Mouse (Mus musculus) cerebellum, adult (tissue): ENCODE results near the gene Mybpc2.

Experiments used
- ATAC-seq: cut with Nextera tagmentation; 2 replicates; pipeline ENCODE4 v1.9.2; 2017; ENCODE audit warnings: mild to moderate bottlenecking, moderate library complexity, mixed read lengths; ENCODE audit not compliant: insufficient number of reproducible peaks, low FRiP score, low TSS enrichment

Mybpc2 gene

DNA sequence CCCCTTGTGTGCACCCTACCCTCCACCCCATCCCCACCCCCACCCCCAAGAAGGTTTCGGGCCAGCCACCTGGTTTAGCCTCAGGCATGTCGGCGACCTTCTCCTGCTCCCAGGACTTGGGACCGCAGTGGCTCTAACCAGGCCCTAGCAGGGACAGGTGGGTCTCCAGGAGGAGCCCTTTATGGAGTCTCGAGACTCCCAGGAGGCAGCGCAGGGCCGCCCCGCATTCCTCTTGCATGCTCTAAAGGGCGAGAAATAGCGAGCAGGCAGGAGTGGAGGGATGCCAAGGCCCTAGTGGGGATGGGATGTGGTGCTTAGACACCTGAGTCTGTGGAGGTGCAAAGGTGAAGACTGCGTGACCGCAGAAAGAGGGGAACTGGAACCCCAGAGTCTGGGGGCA is at the start of gene Mybpc2:
Gene Mybpc2 (minus strand): TSS at position 155 of the 400 bp plus-strand sequence.
- ATAC-seq: no peak

DNA sequence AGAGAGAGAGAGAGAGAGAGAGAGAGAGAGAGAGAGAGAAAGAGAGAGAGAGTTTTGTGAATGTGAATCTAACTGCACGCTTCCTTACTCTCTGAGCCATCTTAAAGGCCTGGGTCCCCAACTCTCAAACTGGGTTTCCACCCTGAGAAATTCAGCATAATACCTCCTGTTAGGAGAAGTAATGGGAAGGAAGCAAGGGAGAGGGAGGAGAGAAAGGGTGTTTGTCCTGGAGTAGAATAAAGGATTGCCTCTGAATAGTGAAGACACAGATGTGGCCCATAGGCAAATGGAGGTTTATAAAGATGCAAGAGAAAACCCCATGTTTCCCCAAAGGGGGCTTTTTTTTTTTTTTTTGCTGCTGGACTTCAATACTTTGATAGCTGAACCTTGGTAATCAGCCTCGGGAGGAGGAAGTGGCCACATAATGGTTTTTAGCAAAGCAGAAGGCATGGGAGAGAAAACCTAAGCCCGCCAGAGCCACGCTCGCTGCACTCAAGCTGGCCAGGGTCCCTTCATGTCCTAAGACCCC is 48.6 kb upstream of the Mybpc2 start:
- ATAC-seq: no peak

DNA sequence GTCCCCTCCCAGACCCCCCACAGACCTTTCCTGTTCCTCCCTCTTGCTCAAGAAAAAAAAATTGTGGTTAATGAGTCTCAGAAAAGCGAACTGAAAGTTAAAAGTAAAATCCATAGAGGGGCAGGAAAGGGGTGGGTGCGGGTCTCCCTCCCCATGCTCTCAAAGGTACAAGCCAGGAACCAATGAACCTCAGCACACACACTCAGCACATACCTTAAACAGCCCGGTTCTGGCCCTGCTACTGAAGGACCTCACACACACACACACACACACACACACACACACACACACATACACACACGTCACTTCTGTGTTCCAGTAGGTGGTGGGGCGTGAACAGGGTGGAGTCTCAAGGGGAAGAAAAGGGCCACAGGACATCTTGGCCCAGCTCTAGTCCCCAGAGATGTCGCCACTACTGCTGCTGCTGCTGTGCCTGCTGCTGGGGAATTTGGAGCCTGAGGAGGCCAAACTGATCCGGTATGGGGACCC is 47.8 kb upstream of the Mybpc2 start, which contains the start of gene Napsa:
Gene Napsa (plus strand): TSS at position 168 of the 489 bp plus-strand sequence.
- no peak for ATAC-seq

DNA sequence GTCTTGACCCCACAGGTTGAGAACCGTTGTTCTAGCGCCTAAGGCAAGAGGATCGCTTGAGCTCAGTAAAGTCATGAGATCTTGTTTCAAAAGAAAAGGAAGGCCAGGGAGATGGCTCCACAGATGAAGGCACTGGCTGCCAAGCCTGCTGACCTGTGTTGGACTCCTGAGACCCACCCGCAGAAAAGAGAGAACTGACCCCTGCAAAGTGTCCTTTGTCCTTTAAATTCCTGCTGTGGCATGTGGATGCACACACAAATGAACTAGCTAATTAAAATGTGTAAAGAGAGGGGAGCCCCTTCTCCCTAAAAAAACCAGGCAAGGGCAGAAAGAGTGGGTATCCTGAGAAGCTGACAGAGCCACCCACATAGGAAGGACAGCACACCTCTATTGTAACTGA is 47.4 kb upstream of the Mybpc2 start:
- no peak for ATAC-seq

DNA sequence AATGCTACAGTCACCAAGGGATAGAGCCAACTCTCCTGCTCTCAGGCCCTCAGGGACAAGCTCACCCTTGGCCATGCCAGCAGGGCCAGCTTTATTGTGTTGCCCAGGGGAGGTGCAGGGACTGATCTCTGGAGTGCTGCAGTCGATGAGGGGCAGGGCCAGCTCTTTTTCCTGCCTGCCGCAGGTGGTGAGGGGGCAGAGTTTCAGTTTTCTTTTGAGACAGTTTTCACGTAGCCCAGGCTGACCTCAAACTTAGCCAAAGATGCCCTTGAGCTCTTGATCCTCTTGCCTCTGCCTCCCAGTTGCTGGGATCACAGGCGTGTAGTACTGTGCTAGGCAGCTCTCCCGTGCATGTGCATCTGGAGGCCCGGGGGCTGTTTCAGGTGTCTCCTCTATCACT is 46.5 kb upstream of the Mybpc2 start:
- no peak for ATAC-seq

DNA sequence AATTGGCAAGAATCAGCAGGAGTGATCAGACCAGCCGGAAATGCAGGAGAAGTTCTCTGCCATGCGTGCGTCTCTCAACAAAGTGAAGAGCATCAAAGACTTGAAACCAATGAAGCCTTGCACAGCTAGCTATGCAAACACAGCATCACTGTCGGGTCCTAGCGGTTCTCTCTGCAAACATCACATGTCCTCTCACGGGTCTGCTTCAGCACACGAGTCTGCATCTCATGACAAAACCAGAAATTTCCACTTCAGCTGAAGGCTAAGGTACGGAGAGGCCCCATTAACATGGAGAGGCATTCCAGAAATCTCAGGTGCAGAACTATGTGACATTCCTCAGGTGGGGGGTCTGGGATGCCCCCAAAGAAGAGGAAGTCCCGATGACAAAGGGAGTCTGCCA is 44.3 kb upstream of the Mybpc2 start:
- no peak for ATAC-seq

DNA sequence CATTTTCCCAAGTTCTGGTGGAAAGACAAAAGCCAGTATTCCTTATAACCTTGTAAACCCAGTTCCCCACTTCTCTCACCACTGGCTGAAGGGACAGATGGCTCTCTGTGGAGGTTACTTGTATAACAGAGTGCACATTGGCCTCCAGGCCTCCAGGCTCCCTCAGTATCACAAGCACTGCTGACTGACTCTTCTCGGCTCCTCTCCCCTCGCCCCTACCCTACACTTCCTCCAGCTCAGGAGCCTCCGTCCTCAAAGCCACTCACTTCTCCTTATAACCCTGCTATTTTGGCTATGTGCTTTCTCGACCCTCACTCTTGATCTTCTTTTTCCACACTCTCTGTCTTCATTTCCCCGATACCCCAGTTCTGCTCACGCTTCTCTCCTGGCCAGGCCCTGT is 41.0 kb upstream of the Mybpc2 start:
- ATAC-seq: no peak

DNA sequence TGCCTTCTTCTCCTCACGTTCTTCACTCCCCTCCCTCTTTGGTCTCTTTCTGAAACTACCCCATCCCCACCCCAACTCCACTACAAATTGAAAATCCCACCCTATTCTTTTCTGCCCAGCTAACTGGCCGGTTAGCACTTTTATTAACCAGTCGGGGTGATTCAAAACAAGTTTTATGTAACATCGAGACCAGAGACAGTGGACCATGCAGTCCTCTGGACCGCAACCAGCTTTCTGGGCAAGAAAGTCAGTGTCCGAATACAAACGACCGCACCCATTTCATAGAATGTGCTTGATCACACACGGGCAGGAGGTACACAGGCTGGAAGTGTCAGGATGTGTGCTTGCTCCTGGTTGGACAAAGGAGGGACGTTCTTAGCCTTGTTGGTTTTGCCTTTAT is 40.0 kb upstream of the Mybpc2 start:
- ATAC-seq: no peak

DNA sequence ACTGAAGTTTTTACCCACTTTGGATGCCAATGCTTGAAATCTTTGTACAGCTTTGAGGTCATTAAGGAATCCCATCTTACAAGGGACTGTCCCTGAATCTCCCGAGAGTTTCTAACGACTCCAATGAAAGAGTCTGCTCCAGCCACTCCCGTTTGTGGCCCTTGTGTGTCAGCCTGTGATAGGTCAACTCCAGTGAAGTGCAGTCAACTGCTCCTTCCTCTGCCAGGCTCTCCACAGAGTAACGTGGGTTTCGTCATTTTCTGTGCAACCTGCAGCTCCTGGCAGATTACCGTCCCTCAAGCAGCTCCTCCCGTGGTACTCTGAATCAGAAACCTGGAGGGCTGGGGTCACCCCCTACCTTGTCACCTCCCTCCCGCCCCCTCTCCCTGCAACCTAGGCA is 38.8 kb upstream of the Mybpc2 start:
- ATAC-seq: no peak

DNA sequence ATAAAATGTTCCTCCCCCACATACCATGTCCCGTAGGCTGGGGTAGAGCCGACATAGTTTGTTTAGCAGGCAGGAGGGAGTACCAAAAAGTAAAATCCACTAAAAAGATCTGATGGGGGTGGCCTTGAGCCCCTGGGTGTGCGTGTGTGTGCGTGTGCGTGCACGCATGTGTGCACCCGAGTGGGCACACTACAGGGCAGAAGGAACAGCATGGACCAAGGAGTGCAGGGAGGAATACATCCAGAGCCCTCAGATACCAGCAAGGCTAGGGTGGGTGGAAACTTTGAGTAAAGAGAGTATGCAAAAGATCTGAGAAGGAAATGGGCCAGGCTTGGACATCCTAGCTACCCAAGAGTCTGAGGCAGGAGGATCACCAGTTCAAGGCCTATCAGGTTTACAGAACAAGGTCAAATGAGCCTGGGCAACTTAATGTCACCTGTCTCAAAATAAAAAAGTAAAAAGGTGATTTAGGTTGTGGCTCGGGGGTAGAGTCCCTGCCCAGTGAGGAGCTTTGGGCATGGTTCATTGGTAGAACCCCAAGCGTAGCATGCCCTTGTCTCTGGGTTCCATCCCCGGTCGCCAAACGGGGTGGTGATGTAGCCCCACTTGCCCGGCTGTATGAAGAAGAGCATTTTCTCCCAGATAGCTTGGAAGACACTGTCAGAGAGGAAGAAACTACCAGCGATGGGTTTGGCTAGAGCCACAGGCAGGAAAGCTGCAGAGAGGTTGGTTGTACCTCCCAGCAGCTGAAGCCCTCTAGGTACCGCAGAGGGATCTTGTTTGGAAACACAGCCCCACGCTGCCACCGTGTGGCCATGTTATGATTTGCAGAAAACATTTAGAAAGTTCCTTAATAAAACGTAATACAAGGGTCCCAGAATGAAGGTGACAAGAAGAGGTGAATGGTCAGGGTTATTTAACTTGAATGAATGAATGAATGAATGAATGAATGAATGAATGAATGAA is 36.3 kb upstream of the Mybpc2 start:
- ATAC-seq: no peak; the same call in 1 of the 2 replicates

DNA sequence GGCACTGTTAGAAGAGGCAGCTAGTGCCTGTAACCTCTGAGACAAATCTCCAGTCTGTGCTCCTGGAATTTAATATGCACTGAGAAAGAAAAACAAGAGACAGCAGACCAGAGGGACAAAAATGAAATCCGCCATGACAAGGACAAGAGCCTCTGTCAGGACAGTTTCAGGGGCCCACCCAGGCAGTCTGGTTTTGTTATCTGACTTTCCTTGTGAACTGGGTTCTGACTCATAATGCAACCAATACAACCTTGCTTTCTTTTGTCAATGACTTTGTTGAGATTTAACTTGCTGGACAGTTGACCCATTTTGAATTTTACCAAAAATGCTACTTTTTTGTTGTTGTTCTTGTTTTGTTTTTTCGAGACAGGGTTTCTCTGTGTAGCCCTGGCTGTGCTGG is 33.2 kb upstream of the Mybpc2 start:
- no peak for ATAC-seq

DNA sequence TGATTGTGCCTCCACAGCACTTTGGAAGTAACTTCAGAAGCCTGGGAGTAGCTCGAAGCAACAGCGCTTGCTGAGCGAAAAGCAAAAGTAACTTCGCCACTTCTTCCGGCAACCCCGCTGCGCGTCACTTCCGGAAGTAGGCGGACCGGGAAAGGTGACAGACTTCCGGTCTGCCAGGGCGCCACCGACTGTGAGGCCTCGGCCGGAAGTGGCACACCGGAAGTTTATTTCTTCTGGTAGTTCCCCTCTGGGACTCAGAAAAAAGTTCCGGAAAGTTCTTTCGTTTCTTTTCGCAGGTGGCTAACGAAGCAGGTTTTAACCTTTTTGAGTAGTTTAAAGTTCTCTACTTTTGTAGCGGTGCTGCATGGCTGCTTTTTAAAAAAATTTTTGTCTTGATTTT is 29.4 kb upstream of the Mybpc2 start, which contains the start of gene Nr1h2:
Gene Nr1h2 (minus strand): TSS at position 126 of the 400 bp plus-strand sequence.
- ATAC-seq: peak; percentile 63; the same call in 1 of the 2 replicates

DNA sequence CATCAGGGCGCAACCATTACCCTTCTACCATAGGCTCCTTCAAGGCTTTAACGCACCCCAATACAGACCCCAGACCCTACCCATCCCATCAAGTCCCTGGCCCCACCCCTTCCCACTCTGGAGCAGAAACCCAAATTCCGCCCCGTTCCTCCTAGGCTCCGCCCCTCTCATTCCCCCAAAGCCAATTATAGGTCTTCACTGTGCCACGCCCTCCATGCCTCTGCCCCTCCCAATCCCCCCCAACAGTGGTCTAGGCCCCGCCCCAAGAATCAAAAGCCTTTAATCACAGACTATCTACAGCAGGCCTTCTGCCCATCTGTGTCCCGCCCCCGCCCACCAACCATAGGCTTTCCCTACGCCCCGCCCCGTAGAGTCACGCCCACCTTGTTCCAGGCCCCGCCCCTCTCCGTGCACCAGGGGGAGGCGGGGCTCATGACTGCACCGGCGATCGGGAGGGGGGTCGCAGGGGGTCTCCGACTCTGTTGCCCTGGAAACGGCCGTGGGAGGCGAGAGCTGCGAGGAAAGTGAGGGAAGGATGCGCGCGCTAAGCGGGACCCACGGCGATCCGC is 28.8 kb upstream of the Mybpc2 start:
- no peak for ATAC-seq

DNA sequence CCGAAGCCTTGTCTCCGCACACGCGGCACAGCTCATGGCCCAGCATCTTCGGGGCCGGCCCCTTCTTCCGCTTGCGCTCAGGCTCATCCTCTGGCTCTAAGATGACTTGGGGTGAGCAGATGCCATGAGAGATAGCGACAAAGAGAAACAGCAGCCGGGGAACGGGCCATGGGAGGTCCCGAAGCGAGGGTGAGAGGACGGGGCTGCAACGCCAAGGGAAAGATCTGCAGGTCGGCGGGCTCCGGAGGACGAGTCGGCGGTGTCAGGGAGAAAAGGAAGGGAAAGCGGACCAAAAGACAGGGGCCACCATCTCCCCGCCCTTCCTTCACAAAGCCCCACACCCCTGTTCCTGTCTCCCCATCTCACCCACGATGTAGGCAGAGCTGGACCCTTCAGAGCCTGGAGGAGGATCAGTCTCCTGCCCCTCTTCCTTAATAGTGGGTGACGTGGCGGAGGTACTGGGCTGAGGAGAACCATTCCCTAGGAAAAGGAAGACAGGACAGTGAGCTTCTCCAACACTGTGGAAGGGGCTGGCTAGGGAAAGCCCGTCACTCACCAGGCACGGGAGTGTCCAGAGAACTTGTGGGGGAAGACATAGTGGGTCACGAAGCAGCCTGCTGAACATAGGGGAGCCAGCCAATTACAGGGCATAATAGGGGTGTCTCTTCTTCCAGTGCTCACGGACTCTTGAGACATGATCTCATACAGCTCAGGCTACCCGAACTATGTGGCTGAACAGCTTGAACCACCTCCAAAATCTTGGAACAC is 27.9 kb upstream of the Mybpc2 start:
- no peak for ATAC-seq

DNA sequence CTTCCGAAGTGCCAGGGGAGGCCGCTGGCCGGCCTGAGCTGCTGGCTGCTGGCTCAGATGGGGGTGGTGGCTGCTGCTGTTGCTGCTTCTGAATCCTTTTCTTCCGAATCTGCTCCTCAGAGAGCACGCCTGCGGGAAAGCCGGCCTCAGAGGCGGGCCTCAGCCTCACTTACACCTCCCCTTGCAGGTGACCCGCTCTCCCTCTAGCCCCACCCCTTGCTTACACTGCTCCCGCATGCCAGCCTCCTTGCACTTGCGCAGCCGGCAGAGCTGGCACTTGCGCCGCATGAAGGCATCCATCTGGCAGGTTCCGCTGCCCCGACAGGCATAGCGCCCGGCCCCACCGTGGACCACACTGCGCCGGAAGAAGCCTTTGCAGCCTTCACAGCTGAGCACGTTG is 27.3 kb upstream of the Mybpc2 start:
- no peak for ATAC-seq

DNA sequence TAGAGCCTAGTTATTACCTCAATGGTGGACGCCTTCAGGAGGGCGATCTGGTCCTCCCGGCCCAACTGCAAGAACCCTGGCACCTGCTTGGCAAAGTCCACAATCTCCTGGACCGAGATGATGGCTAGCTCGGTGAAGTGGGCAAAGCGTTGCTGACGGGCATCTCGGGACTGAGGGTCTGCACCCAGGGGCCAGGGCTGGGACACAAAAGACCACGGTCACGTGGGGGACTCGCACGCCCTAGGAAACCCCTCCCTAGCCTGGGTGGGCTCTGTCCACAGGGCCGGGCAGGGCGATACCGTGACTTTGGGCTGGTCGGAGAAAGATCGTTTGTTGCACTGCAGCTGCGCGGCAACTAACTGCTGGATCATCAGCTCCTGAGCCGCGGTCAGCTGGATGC is 26.8 kb upstream of the Mybpc2 start:
- ATAC-seq: no peak

DNA sequence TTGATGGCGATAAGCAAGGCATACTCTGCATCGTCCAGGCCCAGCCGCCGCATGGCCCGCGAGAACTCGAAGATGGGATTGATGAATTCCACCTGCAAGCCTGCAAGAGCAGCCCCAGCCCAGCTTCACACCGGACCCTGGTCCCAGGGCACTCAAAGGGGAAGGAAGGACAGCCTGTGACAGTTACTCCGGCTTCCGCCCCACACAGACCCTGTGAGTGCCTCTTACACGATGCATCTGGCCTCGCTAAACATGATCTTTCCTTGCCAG is 25.9 kb upstream of the Mybpc2 start:
- ATAC-seq: no peak

DNA sequence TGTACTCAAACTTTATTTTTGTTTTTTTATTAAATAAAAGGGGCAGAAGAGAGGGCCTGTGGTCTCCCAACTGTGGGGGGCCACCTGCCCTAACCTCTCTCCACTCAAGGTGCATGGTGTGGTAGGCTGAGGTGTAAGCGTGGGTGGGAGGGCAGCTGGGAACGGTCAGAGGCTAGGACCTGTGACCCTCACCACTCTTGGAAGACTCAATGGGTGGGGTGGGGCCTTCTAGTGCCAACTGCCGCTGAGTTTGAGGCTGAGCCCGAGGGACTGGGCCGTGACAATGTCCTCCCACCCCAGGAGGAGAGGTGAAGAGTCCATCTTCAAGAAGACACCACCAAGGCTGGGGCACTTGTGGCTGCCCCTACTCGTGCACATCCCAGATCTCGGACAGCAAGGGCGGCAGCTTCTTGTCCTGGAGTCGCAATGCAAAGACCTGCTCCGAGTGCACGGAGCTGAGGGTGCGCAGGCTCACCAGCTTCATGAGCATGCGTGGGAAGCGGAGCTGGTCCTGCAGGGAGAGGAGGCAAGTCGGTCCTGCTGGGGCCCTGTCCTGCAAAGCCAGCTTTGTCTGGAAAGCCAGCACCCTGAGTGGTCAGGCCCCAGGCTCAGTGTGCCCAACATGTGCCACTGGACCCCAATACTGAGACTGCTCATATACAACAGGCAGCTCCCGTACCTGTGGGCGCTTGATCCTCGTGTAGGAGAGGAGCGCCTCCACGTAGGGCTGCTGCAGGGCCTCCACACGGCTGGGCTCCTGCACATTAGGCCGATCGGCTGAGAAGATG is 25.4 kb upstream of the Mybpc2 start:
- ATAC-seq: no peak

DNA sequence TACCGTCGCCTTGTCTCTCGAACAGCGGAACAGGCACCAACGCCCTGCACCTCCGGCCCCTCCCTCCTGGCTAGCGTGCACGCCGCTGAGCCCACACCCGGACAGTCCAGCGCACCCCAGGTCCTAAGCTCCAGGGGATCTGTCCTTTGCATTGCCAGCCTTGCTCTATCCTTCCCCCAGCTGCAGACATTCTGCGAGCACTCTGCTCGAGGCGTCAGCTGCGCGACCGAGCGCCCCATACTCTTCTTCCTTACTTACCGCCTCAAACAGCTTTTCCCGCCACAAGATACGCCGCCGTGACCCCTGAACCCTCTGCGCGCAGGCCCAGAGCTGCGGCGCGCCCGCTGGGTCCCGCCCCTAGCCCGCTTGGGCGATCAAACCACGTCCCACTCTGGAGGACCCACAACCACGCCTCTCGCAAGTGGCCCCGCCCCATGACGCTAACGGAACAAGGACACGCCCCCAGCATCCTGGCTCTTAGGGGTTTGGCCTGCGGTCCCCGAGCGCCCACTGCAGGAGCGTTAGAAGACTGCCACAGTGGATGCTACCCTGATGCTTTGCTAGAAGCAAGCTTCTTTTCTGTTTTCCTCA is 24.1 kb upstream of the Mybpc2 start, which contains the start of gene Pold1:
Gene Pold1 (minus strand): TSS at position 353 of the 591 bp plus-strand sequence.
- ATAC-seq: peak; percentile 89
